Mouse (Mus musculus) bone marrow macrophage, adult 2 months (primary cell): ENCODE data around the gene Arfip1.

Experiments used
- CTCF ChIP-seq: IDR thresholded peaks from 2 replicates; pipeline ENCODE4 v1.5.1; 2012; ENCODE audit warnings: low read depth, mild to moderate bottlenecking, low read length, moderate library complexity
- POLR2A ChIP-seq: IDR thresholded peaks from 2 replicates; pipeline ENCODE4 v1.6.1; 2012; ENCODE audit warnings: mild to moderate bottlenecking, low read depth, low read length, borderline replicate concordance

GRCm38 (mm10) chr3:84500491-84500890 is 81.9 kb downstream of the Arfip1 start:
- TF ChIP-seq POLR2A (no peak), CTCF (no peak)
